Mouse (Mus musculus): ENCODE measurements at regions not wholly inside any gene's neighbourhood (a gene's known extent, or its start where the extent isn't known, plus 50 kb on each side); places are given as distances from the start of the nearest gene placed in this dataset.

DNA sequence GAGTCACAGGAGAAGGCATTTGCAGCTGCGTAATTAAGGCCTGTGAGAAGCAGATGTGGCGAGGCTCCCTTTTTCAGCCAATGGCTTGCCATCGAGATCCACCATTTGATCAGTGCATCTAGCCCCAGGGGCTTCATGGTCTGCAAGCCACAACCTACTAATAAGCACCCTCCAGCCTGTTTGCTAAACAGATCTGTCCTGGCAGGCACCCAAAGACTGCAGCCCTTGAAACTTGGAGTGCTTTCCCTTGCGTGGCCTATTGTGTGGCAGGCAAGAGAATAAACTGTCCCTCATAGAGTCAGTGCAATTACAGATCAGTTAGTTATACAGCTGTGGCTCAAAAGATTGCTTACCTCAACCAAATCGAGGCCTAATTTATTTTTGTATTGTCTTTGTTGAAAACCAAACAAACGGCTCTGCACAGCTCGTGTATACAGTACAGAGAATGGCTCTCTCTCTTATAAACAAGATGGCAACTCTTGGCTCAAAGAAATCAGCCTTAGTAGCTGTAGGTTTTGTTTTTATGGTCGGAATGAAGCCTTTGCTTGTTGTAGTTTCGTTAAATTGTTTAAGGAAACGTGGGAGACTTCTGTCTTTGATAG lies 195.9 kb upstream of the Satb2 start:
- DNase-seq (ENCODE audit: low spot score in 2 of 2), result no peak

GRCm38 (mm10) chr1:57188796-57189319 lies 188.6 kb upstream of the 1700066M21Rik start:
- no peak for DNase-seq (ENCODE audit: low spot score in 2 of 2)

- DNase-seq (ENCODE audit: low spot score in 2 of 2), result no peak
Observed at GRCm38 (mm10) chr1:57201274-57201673, 176.1 kb upstream of the 1700066M21Rik start.

DNA sequence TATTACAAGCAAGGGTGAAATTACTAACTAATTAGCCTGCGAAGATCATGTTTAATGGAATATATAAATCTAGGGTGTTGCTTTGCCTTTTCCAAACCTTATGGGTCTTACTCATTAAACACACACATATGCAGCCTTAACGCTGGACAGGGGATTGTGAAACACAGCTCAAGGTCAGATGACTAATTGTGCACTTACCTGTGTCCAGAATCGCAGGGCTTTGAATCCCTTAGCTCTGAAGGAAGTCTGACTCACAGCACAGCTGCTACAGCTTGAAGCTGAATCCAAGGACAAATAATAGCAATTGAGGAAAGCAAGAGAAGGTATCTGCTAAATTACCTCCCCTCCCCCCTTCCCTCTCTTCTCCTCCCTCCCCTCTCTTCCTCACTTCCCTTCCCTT lies 173.1 kb upstream of the 1700066M21Rik start:
- no peak for DNase-seq (ENCODE audit: low spot score in 2 of 2)

GRCm38 (mm10) chr1:57205198-57205987 lies 172.0 kb upstream of the 1700066M21Rik start:
- peak; percentile 50 to 58 for DNase-seq (ENCODE audit: low spot score in 2 of 2)

- DNase-seq (ENCODE audit: low spot score in 2 of 2), result no peak
Observed at GRCm38 (mm10) chr1:57206496-57206895, 170.9 kb upstream of the 1700066M21Rik start.

DNA sequence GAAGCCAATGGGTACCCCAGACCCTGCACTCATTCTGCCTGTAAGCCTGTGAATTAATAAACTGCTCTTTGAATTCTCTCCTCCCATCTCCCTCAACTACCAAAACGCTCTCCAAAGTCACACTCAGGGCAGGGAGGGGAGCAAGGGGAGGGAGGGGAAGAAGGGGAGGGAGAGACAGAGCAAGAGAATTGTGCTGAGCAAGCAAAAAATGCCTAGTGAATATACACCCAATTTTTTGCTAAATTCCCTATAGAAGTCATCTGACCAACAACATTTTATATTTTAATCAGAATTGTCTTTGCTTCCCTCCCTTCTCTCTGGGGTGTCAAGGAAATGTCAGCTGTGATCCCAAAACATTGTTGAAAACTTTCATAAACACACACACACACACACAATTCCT lies 170.5 kb upstream of the 1700066M21Rik start:
- DNase-seq (ENCODE audit: low spot score in 2 of 2), result no peak

DNA sequence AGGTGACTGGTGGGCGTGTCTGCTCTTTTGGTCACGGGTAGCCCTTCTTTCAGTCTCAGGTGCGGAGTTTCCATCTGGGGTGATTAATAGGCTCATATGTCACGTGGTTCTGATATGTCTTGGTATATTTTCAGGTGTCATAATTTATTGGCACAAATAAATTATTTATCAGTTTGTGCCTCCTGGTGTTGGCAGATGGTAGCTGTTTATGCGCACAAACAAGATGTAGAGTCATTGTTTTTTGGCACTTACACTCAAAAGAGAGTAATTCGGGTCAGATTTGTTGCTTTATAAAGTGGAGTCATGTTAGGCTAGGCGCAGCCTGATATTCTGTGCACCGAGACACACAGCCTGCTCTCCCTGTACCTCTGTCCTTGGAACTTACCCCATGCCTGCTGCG lies 169.0 kb upstream of the 1700066M21Rik start:
- DNase-seq (ENCODE audit: low spot score in 2 of 2), result no peak

DNA sequence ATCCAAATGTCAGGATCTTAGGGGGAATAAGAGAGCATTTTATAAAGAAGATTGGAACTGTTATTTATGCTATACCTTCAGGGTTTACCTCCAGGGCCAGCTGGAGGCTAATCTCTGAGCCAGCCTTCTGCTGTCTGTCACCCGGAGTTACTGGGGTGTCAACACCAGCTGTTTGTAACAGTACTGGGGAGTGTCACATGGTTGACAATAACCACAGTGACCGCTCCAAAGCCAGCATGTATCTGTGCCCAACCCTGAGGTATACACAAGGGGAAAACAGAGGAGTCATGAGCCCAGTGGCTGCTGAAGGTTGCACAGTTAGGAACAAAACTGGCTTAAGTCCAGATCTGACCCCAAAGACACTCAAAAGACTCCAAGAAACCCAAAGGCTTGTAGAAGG lies 168.1 kb upstream of the 1700066M21Rik start:
- DNase-seq (ENCODE audit: low spot score in 2 of 2), result no peak

DNA sequence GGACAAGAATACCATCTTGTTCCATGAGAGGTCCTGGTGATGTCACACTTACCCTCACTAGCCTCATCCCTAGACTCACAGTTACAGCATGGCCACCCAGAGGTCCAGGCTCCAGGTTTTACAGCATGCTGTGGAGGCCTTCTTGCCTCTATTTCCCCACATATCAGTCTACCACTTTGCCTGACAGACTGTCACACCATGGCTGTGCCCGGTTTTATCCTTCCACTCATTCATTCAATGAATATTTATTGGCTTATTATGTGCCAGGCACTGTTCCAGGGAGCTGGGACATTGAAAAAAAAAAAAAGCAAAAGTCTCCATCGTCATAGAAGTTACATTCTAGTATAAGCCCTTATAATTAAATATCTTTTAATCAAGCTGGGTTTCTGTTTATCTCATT lies 166.4 kb upstream of the 1700066M21Rik start:
- no peak for DNase-seq (ENCODE audit: low spot score in 2 of 2)

GRCm38 (mm10) chr1:57213428-57213874 lies 164.0 kb upstream of the 1700066M21Rik start:
- no peak for DNase-seq (ENCODE audit: low spot score in 2 of 2)

GRCm38 (mm10) chr1:57214266-57214665 lies 163.2 kb upstream of the 1700066M21Rik start:
- DNase-seq (ENCODE audit: low spot score in 2 of 2), result peak in 1 of 2 experiments; percentile 38

DNA sequence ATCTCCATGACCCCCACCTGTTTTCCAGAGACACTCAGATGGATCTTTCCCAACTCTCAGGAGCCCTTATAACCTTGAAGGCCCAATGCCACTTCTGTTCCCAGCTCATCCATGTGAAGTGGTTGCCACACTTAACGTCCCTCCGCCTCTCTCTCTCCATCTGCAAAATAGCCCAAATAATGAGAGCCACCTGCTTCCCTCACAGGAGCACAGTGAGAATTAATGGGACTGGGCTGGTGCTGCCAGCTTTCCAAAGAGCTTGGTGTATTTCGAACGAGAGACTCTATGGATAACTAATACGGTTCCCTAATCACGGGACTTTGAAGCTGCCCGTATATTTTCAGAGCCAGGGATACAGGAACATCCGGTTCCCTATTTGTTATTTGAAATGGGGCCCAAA lies 159.8 kb upstream of the 1700066M21Rik start:
- DNase-seq (ENCODE audit: low spot score in 2 of 2), result no peak

- no peak for DNase-seq (ENCODE audit: low spot score in 2 of 2)
Observed at GRCm38 (mm10) chr1:57218127-57218526, 159.3 kb upstream of the 1700066M21Rik start.

- no peak for DNase-seq (ENCODE audit: low spot score in 2 of 2)
Observed at GRCm38 (mm10) chr1:57218616-57219015, 158.8 kb upstream of the 1700066M21Rik start.

DNA sequence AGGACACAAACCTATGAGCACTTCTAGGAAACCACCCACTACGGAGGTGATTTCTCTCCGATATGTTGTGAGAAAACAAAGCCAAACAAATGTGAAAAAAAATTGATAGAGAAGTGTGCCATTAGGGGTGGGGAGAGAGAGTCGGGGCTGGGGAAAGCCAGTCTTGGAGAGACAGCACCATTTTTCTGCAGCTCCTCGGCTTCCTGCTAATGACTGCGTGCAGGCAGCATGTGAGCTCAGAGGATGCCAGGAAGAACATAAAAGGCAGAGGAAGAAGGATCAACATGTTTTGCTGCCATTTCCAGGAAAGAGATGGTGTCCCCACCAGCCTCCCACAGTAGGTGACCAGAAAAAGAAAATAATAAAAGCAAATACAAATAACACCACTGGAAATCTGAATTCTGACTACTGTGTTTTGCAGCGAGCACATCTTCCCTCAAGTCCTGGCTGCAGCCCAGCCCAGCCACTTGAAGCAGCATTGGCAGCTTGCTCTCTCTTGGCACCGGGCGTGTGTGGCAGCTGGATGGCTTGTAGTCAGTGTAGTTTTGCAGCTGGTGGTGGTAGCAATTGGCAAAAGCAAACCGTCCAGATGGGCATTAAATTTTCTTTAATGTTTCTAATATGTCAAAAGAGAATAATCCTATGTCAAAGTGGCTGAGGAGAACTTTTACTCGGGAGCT lies 152.9 kb upstream of the 1700066M21Rik start:
- peak; percentile 50 to 59 for DNase-seq (ENCODE audit: low spot score in 2 of 2)

- no peak for DNase-seq (ENCODE audit: low spot score in 2 of 2)
Observed at GRCm38 (mm10) chr1:57243607-57244408, 133.6 kb upstream of the 1700066M21Rik start.

DNA sequence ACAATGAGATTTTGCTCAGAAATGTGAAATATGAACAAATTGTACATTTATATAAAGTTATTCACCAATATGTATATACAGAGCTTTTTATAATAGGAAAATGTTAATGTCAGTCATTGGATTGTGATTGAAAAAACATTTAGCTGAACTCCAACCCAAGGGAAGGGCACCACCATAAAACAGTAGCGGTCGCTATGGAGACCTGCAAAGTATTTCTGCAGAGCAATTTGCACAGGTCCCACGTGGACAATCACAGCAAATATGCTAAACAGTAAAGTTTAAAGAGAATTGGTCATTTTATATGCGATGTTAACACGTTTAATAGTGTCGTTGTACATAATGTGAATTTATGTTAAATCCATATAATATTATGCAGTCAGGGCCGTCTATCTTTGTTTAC lies 117.8 kb upstream of the 1700066M21Rik start:
- DNase-seq (ENCODE audit: low spot score in 2 of 2), result no peak

- no peak for DNase-seq (ENCODE audit: low spot score in 2 of 2)
Observed at GRCm38 (mm10) chr1:57265012-57265760, 112.2 kb upstream of the 1700066M21Rik start.

DNA sequence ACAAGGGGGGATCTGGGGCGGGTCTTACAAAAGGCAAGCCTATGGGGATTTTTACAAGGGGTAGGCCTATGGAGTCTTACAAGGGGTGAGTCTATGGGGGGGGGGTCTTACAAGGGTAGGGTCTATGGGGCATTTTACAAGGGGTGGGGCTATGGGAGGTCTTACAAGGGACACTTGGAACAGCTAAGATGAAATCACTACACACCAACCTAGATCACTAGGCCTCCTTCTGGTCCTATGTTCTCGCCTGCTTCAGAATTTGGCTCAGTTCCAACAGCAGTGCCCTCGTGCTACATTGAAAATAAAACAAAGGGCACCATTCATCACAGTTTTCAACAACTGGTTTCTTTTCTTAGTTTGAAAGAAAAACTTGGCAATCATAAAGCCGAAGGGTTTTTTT lies 110.7 kb upstream of the 1700066M21Rik start:
- DNase-seq (ENCODE audit: low spot score in 2 of 2), result no peak

DNA sequence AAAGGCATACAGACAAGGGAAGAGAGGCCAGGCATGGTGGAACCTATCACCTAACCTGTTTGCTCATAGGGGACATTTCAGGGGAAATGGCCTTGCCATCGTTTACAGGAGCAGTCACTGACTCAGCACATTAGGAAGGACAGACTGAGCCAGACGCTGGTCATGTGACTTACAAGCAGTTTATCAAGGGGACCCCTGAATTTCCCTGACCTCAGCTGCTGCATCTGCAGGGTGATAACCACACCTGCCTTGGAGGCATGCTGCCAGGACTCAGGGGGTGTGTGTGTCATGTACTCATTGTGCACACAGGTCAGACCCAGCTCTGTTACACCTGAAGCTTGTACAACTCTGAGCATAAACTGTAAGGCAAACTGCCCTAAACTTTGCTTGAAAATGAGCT lies 109.6 kb upstream of the 1700066M21Rik start:
- DNase-seq (ENCODE audit: low spot score in 2 of 2), result no peak

Data from right cerebral cortex, postnatal 36 days (tissue).